Mouse (Mus musculus): ENCODE data around the gene Gcgr. TPM values are rescaled to one million over a fixed set of nuclear protein-coding genes. Genes with fewer than 3 reads are reported as not detected.
A peak's percentile ranks its signal among the peaks of the same experiment; 100 is the strongest.

Gene Gcgr
- total and polyA plus RNA-seq, 3 experiments: 0.68 to 2.1 (median 0.73) TPM

GRCm38 (mm10) chr11:120515611-120516010, 14.9 kb upstream of the Gcgr start:
- DNase-seq: peak; percentile 86 to 94
- Histone ChIP-seq H3K27me3 (ENCODE audit: control insufficient read depth, insufficient read depth, low read length) (no peaks in the 10 kb centered on the region), H3K36me3 (ENCODE audit: control insufficient read depth, insufficient read depth, low read length) (peaks cover 3% of the 10 kb centered on the region; the same call in 1 of the 2 replicates), H3K27ac (no peak overlapping the region), H3K4me3 (no peak overlapping the region), H3K9ac (ENCODE audit: low read depth, low read length) (no peak overlapping the region), H3K79me2 (replicated peaks; ENCODE audit: control insufficient read depth, insufficient read depth, low read length) (no peaks in the 10 kb centered on the region), H3K4me1 (ENCODE audit: control insufficient read depth, insufficient read depth, low read length) (peaks cover 12% of the 10 kb centered on the region)
- WGBS: 20% methylated on average over 17 of the region's 17 CpGs
- intact Hi-C loops (cut with DNase I): loop anchor here (1.0 to 10.0 kb wide), 5 partner anchors 27 to 259 kb away; partner anchors contain the start of genes Cenpx and Lrrc45
- TF ChIP-seq EP300 (IDR thresholded peaks at IDR 0.05; ENCODE audit: insufficient read depth, low read depth, low read length): peak; percentile 95
- TF ChIP-seq POLR2A (IDR thresholded peaks at IDR 0.05; ENCODE audit: insufficient read depth, low read depth, low read length): no peak
- TF ChIP-seq CTCF (IDR thresholded peaks at IDR 0.05): peak; percentile 100; the same call in 1 of the 2 replicates

GRCm38 (mm10) chr11:120517147-120517546, 13.4 kb upstream of the Gcgr start:
- Histone ChIP-seq H3K27ac (no peak overlapping the region), H3K27me3 (ENCODE audit: control insufficient read depth, insufficient read depth, low read length) (no peaks in the 10 kb centered on the region), H3K9ac (ENCODE audit: low read depth, low read length) (no peak overlapping the region), H3K4me3 (no peak overlapping the region), H3K4me1 (ENCODE audit: control insufficient read depth, insufficient read depth, low read length) (peaks cover 14% of the 10 kb centered on the region), H3K79me2 (replicated peaks; ENCODE audit: control insufficient read depth, insufficient read depth, low read length) (no peaks in the 10 kb centered on the region), H3K36me3 (ENCODE audit: control insufficient read depth, insufficient read depth, low read length) (peaks cover 3% of the 10 kb centered on the region; the same call in 1 of the 2 replicates)
- intact Hi-C loops (cut with DNase I): loop anchor here (10.0 kb wide), 1 partner anchor 258 kb away; no protein-coding TSS in a partner anchor
- TF ChIP-seq CTCF (IDR thresholded peaks at IDR 0.05) (no peak), POLR2A (IDR thresholded peaks at IDR 0.05; ENCODE audit: insufficient read depth, low read depth, low read length) (no peak), EP300 (IDR thresholded peaks at IDR 0.05; ENCODE audit: insufficient read depth, low read depth, low read length) (no peak)
- DNase-seq: no peak
- WGBS: 86% methylated on average over 4 of the region's 4 CpGs

- Histone ChIP-seq H3K4me3 (no peak overlapping the region), H3K9ac (ENCODE audit: low read depth, low read length) (no peak overlapping the region), H3K79me2 (replicated peaks; ENCODE audit: control insufficient read depth, insufficient read depth, low read length) (no peaks in the 10 kb centered on the region), H3K27me3 (ENCODE audit: control insufficient read depth, insufficient read depth, low read length) (no peaks in the 10 kb centered on the region), H3K27ac (peak overlapping the region; percentile 20; the same call in 1 of the 2 replicates), H3K36me3 (ENCODE audit: control insufficient read depth, insufficient read depth, low read length) (peaks cover 3% of the 10 kb centered on the region; the same call in 1 of the 2 replicates), H3K4me1 (ENCODE audit: control insufficient read depth, insufficient read depth, low read length) (peaks cover 14% of the 10 kb centered on the region)
- TF ChIP-seq CTCF (IDR thresholded peaks at IDR 0.05): no peak
- peak; percentile 80; the same call in 1 of the 2 replicates for TF ChIP-seq EP300 (IDR thresholded peaks at IDR 0.05; ENCODE audit: insufficient read depth, low read depth, low read length)
- TF ChIP-seq POLR2A (IDR thresholded peaks at IDR 0.05; ENCODE audit: insufficient read depth, low read depth, low read length): no peak
- peak; percentile 68 to 79 for DNase-seq
- WGBS: 35% methylated on average over 6 of the region's 6 CpGs
- intact Hi-C loops (cut with DNase I): loop anchor here (2.0 to 10.0 kb wide), 2 partner anchors 31 to 257 kb away; partner anchors contain the start of gene Mcrip1
These were observed 12.5 kb upstream of the Gcgr start for GRCm38 (mm10) chr11:120518027-120518426.

- no peak overlapping the region for H3K4me3 ChIP-seq
- H3K9ac ChIP-seq (ENCODE audit: low read depth, low read length): no peak overlapping the region
- H3K27me3 ChIP-seq (ENCODE audit: control insufficient read depth, insufficient read depth, low read length): no peaks in the 10 kb centered on the region
- TF ChIP-seq EP300 (IDR thresholded peaks at IDR 0.05; ENCODE audit: insufficient read depth, low read depth, low read length): no peak
- TF ChIP-seq POLR2A (IDR thresholded peaks at IDR 0.05; ENCODE audit: insufficient read depth, low read depth, low read length): no peak
- TF ChIP-seq CTCF (IDR thresholded peaks at IDR 0.05): no peak
- peaks cover 3% of the 10 kb centered on the region; the same call in 1 of the 2 replicates for H3K36me3 ChIP-seq (ENCODE audit: control insufficient read depth, insufficient read depth, low read length)
- intact Hi-C loops (cut with DNase I): loop anchor here (2.0 to 10.0 kb wide), 2 partner anchors 30 to 256 kb away; partner anchors contain the start of gene Mcrip1
- peaks cover 14% of the 10 kb centered on the region for H3K4me1 ChIP-seq (ENCODE audit: control insufficient read depth, insufficient read depth, low read length)
- 50% methylated on average over 6 of the region's 6 CpGs for WGBS
- DNase-seq: no peak
- H3K79me2 ChIP-seq (replicated peaks; ENCODE audit: control insufficient read depth, insufficient read depth, low read length): no peaks in the 10 kb centered on the region
- H3K27ac ChIP-seq: peak overlapping the region; percentile 17; the same call in 1 of the 2 replicates
These were observed 11.9 kb upstream of the Gcgr start for GRCm38 (mm10) chr11:120518558-120518957.

- Histone ChIP-seq H3K4me1 (ENCODE audit: control insufficient read depth, insufficient read depth, low read length) (peaks cover 14% of the 10 kb centered on the region), H3K36me3 (ENCODE audit: control insufficient read depth, insufficient read depth, low read length) (peaks cover 3% of the 10 kb centered on the region; the same call in 1 of the 2 replicates), H3K79me2 (replicated peaks; ENCODE audit: control insufficient read depth, insufficient read depth, low read length) (no peaks in the 10 kb centered on the region), H3K27ac (peak overlapping the region; percentile 89), H3K9ac (ENCODE audit: low read depth, low read length) (peak overlapping the region; percentile 50), H3K27me3 (ENCODE audit: control insufficient read depth, insufficient read depth, low read length) (no peaks in the 10 kb centered on the region), H3K4me3 (peak overlapping the region; percentile 25)
- TF ChIP-seq CTCF (IDR thresholded peaks at IDR 0.05): no peak
- peak; percentile 64 for TF ChIP-seq POLR2A (IDR thresholded peaks at IDR 0.05; ENCODE audit: insufficient read depth, low read depth, low read length)
- TF ChIP-seq EP300 (IDR thresholded peaks at IDR 0.05; ENCODE audit: insufficient read depth, low read depth, low read length): 0 out of 2 replicates have a peak, but pooled peaks have one; percentile 28
- 7% methylated on average over 9 of the region's 9 CpGs for WGBS
- peak; percentile 73 to 84 for DNase-seq
- intact Hi-C loops (cut with DNase I): loop anchor here (2.0 to 10.0 kb wide), 3 partner anchors 19 to 255 kb away; partner anchors contain the start of gene Mcrip1
These were observed 10.8 kb upstream of the Gcgr start for GRCm38 (mm10) chr11:120519738-120520137.

- H3K4me1 ChIP-seq (ENCODE audit: control insufficient read depth, insufficient read depth, low read length): peaks cover 14% of the 10 kb centered on the region
- TF ChIP-seq CTCF (IDR thresholded peaks at IDR 0.05): no peak
- TF ChIP-seq EP300 (IDR thresholded peaks at IDR 0.05; ENCODE audit: insufficient read depth, low read depth, low read length): no peak
- no peak for TF ChIP-seq POLR2A (IDR thresholded peaks at IDR 0.05; ENCODE audit: insufficient read depth, low read depth, low read length)
- peak overlapping the region; percentile 89 for H3K27ac ChIP-seq
- 65% methylated on average over 9 of the region's 9 CpGs for WGBS
- H3K27me3 ChIP-seq (ENCODE audit: control insufficient read depth, insufficient read depth, low read length): no peaks in the 10 kb centered on the region
- no peak for DNase-seq
- intact Hi-C loops (cut with DNase I): loop anchor here (2.0 kb wide), 1 partner anchor 18 kb away; no protein-coding TSS in a partner anchor
- H3K4me3 ChIP-seq: no peak overlapping the region
- H3K36me3 ChIP-seq (ENCODE audit: control insufficient read depth, insufficient read depth, low read length): peaks cover 3% of the 10 kb centered on the region; the same call in 1 of the 2 replicates
- H3K79me2 ChIP-seq (replicated peaks; ENCODE audit: control insufficient read depth, insufficient read depth, low read length): no peaks in the 10 kb centered on the region
- 0 out of 2 replicates have a peak overlapping the region, but pooled peaks have one; percentile 15 for H3K9ac ChIP-seq (ENCODE audit: low read depth, low read length)
These were observed 10.0 kb upstream of the Gcgr start for GRCm38 (mm10) chr11:120520498-120520897.

Measured in heart, adult 2 months (tissue).